ENCODE assay signal across 9 mouse cellular contexts in the genomic region with DNA sequence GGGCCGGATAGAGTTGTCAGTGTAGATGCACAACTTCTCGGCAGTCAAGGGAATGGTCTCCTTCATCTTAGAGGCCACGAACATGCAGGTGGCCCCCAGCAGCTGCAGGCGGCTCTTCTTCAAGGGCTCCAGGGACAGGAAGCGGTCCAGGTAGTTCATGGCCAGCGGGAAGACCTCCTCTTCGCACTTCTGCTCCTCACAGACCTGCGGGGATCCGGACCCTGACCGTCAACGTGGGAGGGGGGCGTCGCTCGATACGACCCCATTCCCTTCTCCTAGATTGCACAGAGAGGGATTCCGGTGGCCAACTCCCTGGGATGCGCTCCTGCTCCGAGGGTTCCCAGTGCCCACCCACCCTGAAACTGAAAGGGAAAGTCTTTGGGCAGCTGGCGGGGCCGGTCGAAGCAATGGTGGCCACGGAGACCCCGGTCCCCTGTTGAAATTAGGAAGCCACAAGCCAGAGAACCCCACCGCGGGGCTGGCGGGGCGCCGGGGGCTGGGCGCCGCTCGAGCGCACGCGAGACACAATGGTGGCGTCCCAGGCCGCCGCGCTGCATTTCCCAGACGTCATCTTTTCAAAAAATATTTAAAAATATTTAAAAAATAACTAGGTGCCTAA. TPM values are rescaled to one million over a fixed set of nuclear protein-coding genes. Genes with fewer than 3 reads are reported as not detected.
A peak's percentile ranks its signal among the peaks of the same experiment; 100 is the strongest.
DNase-seq lines count a peak whose midpoint lies in the region; ATAC-seq lines count a peak whose summit lies in the region.
"Had no signal": no experiment of that assay in that cellular context is flagged by ENCODE, and none has a peak within 500 bp of the region (broad histone marks: within the 10 kb centered on the region; RNA-seq: fewer than 3 reads in every experiment).

No protein-coding gene starts in this region.

- peak overlapping the region; percentile 27 for H3K9ac ChIP-seq in intestine, embryonic 14.5 days (ENCODE audit: low read length)

- H3K27me3 ChIP-seq in intestine, embryonic 14.5 days (replicated peaks; ENCODE audit: control insufficient read depth, insufficient read depth, low read length), result peaks cover 6% of the 10 kb centered on the region

- peaks cover 58% of the 10 kb centered on the region for H3K79me2 ChIP-seq in macrophage (ENCODE audit: inconsistent target)

- peaks cover 31% of the 10 kb centered on the region for H3K36me3 ChIP-seq in intestine, embryonic 14.5 days (ENCODE audit: control insufficient read depth, insufficient read depth, low read length)
- H3K36me3 ChIP-seq in macrophage (ENCODE audit: inconsistent target), result peaks cover 24% of the 10 kb centered on the region

- WGBS in intestine, embryonic 14.5 days, result under 1% methylated on average over 39 of the region's 39 CpGs
- 2% methylated on average over 38 of the region's 39 CpGs for whole genome bisulfite sequencing in macrophage (ENCODE audit: missing documents)

- DNase-seq in adrenal gland, adult 2 months, result peak; percentile 43
- DNase-seq in adrenal gland, postnatal 4 days (ENCODE audit: low spot score in 2 of 2), result no peak
- DNase-seq in thymus, postnatal 25 days, result peak; percentile 13
- no peak for DNase-seq in thymus, postnatal 10 days (ENCODE audit: low spot score in 2 of 2)
- peak; percentile 68 for DNase-seq in intestine, embryonic 14.5 days (ENCODE audit: low spot score)
- no peak for DNase-seq in right cerebral cortex, postnatal 36 days (ENCODE audit: low spot score in 2 of 2)
- no peak for DNase-seq in left cerebral cortex, adult 11 months (ENCODE audit: low spot score)

- no peak overlapping the region for H3K27ac ChIP-seq in intestine, embryonic 14.5 days (ENCODE audit: low read depth)
- peak overlapping the region; percentile 89 for H3K27ac ChIP-seq in macrophage

- H3K9me3 ChIP-seq in intestine, embryonic 14.5 days (ENCODE audit: control insufficient read depth, low read length), result no peaks in the 10 kb centered on the region

- peak overlapping the region; percentile 91 for H3K4me2 ChIP-seq in intestine, embryonic 14.5 days (ENCODE audit: low read length)

- no peak for ATAC-seq in intestine, embryonic 14.5 days (replicated peaks; ENCODE audit: low FRiP score, low TSS enrichment, low read depth)

- peak overlapping the region; percentile 44 for H3K4me3 ChIP-seq in intestine, embryonic 14.5 days (ENCODE audit: low read depth, low read length)
- H3K4me3 ChIP-seq in macrophage (ENCODE audit: inconsistent target), result peak overlapping the region; percentile 96

- peaks cover 22% of the 10 kb centered on the region for H3K4me1 ChIP-seq in intestine, embryonic 14.5 days (replicated peaks; ENCODE audit: control insufficient read depth, insufficient read depth, low read length)

RNA-seq across cellular contexts. Expression of a gene that starts 1.7 kb away (rescaled TPM):
- 100 to 1,000 TPM; 105 to 244 TPM for total RNA-seq in adrenal gland, adult 2 months (2021)
- 115 and 133 TPM in 2 replicates for polyA plus RNA-seq in adrenal gland, adult 2 months (2012; rRNA removed)
- 100 to 1,000 TPM; 110 to 132 TPM for total RNA-seq in adrenal gland, postnatal 4 days (2021)
- 83.8 and 94.8 TPM in 2 replicates for polyA plus RNA-seq in intestine, embryonic 14.5 days (2014; fragmentation: Nextera tagmentation; extraction: Ambion mirVana)
- total RNA-seq in macrophage (2018; cell fraction: chromatin; rRNA removed), result 10 to 100 TPM in 9 of 26 experiments, 1 to 10 TPM in 17; 1.3 to 29.5 (median 7.4) TPM
- total RNA-seq in macrophage (2018; cell fraction: cytosol; rRNA removed), result 10 to 100 TPM; 24.9 to 56.2 (median 42.8) TPM
- 100 to 1,000 TPM in 2 of 26 experiments, 10 to 100 TPM in 18, 1 to 10 TPM in 6; 7.7 to 243 (median 23.2) TPM for total RNA-seq in macrophage (2018; cell fraction: nucleus; rRNA removed)
- polyA plus RNA-seq in macrophage (2018), result 17.6 to 482 TPM (median 57.2 TPM) in 3 replicates

RNA-seq across cellular contexts. Expression of a gene that starts 23.1 kb away (rescaled TPM):
- total RNA-seq in adrenal gland, adult 2 months (2021), result 10 to 100 TPM; 20.5 to 27.0 TPM
- polyA plus RNA-seq in adrenal gland, adult 2 months (2012; rRNA removed), result 7.8 and 9.5 TPM in 2 replicates
- 10 to 100 TPM; 27.6 to 32.9 TPM for total RNA-seq in adrenal gland, postnatal 4 days (2021)
- polyA plus RNA-seq in intestine, embryonic 14.5 days (2014; fragmentation: Nextera tagmentation; extraction: Ambion mirVana), result 19.0 and 19.1 TPM in 2 replicates
- 100 to 1,000 TPM in 6 of 26 experiments, 10 to 100 TPM in 20; 28.8 to 118 (median 75.9) TPM for total RNA-seq in macrophage (2018; cell fraction: chromatin; rRNA removed)
- total RNA-seq in macrophage (2018; cell fraction: cytosol; rRNA removed), result 10 to 100 TPM; 12.2 to 33.4 (median 25.6) TPM
- total RNA-seq in macrophage (2018; cell fraction: nucleus; rRNA removed), result 10 to 100 TPM; 23.5 to 71.9 (median 45.9) TPM
- polyA plus RNA-seq in macrophage (2018), result 35.0 to 45.0 TPM (median 40.9 TPM) in 3 replicates

RNA-seq across cellular contexts. Expression of a gene that starts 41.7 kb away (rescaled TPM):
- total RNA-seq in adrenal gland, adult 2 months (2021), result under 1 TPM in 1 of 2 experiments, not detected in 1; 0.14 TPM
- 0.07 TPM in 1 of 2 replicates, not detected in the other for polyA plus RNA-seq in adrenal gland, adult 2 months (2012; rRNA removed)
- under 1 TPM in 1 of 2 experiments, not detected in 1; 0.53 TPM for total RNA-seq in adrenal gland, postnatal 4 days (2021)
- not detected in 2 replicates for polyA plus RNA-seq in intestine, embryonic 14.5 days (2014; fragmentation: Nextera tagmentation; extraction: Ambion mirVana)
- total RNA-seq in macrophage (2018; cell fraction: chromatin; rRNA removed), result not detected
- not detected for total RNA-seq in macrophage (2018; cell fraction: cytosol; rRNA removed)
- total RNA-seq in macrophage (2018; cell fraction: nucleus; rRNA removed), result not detected
- polyA plus RNA-seq in macrophage (2018), result not detected in 3 replicates
- total RNA-seq: common myeloid progenitor, adult 5-6 weeks had no signal

Comparison
In these comparisons a context has a peak if more than half of its experiments do, and no peak if none do; other contexts are left out.
1. DNase-seq: peak in adrenal gland, adult 2 months (single experiment), thymus, postnatal 25 days (single experiment) and intestine, embryonic 14.5 days (single experiment); none in adrenal gland, postnatal 4 days (0 of 2), thymus, postnatal 10 days (0 of 2), right cerebral cortex, postnatal 36 days (0 of 2) and left cerebral cortex, adult 11 months (single experiment).